Mouse (Mus musculus): ENCODE results near the gene Rasl12.

- TF ChIP-seq POLR2A (IDR thresholded peaks at IDR 0.05; ENCODE audit: low read depth, low read length): no peak
- TF ChIP-seq CTCF (IDR thresholded peaks at IDR 0.05; ENCODE audit: borderline replicate concordance, insufficient read depth, low read length): no peak
Measured at GRCm38 (mm10) chr9:65444692-65445091, 46.4 kb downstream of the Rasl12 start.

Data from embryonic fibroblast, embryonic 13.5 days (primary cell).